Mouse (Mus musculus) T-cell, adult 2 months (primary cell): Measurements from ENCODE around the gene Apeh.

ENCODE experiments used
- DNase-seq: peaks from one replicate; pipeline ENCODE4 v3.0.0; 2022; ENCODE audit warnings: low spot score

Gene Apeh

DNA sequence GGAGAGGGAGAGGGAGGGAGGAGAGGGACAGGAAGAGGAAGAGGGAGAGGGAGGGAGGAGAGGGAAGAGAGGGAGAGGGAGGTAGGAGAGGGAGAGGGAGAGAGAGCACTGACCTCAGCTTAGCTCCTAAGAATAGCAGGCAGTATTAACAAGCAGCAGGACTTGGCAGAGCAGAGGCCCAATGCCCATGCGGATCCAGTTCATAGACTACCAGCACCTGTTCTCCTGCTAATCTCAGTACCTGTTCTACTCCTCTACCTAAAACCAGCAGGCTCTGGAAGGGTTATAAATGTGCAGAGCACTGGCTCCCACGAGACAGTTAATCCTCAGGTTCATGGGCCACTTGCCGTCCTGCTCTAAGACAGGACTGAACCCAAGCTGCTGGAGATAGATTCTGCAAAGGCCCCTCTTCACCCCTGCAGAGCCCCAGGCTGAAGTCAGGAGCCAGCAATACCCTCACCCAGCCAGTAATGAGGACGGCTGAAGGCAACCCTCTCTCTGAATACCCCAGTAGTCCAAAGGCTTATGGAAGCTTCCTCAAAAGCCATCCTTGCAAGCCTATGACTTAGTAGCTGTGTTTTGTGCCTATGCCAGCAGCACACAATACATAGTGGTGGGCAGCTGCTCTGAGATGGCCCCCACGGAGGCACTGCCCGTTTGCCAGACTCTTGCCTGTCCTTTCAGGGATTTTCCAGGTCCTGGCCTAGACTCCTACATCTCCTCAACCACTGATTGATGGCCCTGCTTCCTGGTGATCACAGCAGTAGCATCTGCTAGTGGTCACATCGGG is 21.1 kb downstream of the Apeh start:
- no peak for DNase-seq

DNA sequence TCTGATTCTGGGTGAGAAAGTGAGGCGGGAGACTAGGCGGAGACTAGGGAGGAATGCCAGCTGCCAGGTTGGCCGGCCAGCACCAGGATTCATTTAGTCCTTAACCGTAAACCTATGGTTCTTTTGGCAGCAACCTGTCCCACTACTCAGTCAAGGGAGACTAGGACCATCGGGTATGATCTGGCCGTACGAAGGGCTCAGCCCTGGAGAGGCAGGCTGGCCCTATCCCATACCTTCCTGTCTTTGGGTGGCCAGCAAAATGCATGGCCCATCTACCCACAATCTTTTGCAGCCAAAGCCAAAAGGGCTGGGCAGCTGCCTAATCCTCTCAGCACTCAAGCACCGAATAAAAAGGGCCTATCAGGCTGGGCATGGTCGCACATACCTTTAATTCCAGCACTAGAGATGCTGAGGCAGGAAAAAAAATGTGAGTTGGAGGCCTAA is 21.9 kb downstream of the Apeh start:
- DNase-seq: no peak

DNA sequence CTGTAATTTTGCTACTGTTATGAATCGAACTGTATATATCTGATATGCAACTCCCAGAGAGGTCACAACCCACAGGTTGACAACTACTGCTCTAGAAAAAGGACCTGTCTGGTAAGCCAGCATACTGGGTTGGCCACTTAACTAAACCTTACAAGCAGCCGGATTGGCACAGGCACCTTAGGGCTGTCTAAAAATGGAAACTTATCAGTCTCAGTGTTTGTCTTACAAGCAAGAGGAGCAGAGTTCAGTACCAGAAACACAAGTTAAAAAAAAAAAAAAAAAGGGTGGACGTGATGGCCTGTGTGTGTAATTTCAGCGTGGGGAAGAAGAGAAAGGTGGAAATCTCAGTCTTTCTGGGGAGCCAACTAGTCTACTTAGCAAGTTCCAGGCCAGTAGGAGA is 22.6 kb downstream of the Apeh start:
- DNase-seq: no peak

DNA sequence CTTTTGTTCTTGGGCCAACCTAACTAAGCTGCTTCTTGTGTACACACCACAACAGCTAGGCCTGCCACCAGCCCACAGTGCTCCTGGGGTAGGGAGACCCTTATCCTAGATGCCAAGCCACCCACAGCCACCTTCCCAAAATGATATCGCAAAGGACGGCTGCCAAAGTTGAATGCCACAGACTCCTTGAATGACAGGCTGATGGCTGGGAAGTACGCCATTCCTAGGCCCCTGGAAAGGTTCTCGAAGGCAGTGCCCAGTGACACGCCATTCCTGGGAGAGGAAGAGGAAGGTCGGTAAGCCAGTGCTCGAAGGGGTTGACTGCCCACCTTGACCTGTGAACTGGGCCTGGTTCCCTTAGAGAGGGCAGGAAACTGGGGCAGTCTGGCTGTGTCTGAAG is 24.9 kb downstream of the Apeh start:
- no peak for DNase-seq

DNA sequence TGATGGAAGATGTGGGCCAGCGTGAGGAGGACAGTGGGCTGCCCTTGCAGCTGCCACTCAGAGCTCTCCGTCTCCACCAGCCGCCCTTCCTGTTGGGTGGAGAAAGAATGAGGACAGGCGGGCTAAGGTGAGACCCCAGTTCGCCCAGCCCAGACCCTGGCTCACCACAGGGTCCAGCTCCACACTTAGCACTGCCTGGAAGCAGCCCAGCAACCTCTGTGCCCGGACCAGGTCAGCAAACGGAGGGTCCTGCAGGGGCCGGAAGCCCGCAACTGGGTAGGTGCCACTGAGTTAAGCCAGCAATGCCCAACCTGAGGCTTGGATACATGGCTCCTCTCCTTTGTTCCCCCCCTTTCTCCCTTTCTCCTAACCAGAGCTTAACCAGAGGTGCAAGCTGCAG is 25.4 kb downstream of the Apeh start:
- DNase-seq: no peak

DNA sequence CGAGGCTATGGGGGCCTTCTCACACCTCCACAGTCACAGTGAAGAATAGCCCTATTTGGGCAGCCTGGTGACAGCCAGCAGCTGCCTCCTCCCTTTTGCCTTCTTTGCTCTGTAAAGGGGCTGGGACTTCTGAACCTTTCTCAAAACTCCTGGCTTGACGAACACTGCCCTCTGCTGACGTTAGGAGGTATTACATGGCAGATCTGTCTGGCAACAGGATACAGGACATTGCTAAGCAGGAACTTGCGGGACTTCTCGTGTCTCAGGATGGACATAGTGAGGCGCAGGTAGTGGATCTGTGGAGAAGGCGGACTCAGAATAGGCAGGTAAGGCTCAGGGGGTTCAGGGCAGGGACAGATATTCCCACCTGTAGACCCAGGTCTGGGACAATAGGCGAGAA is 26.5 kb downstream of the Apeh start:
- DNase-seq: peak; percentile 74

DNA sequence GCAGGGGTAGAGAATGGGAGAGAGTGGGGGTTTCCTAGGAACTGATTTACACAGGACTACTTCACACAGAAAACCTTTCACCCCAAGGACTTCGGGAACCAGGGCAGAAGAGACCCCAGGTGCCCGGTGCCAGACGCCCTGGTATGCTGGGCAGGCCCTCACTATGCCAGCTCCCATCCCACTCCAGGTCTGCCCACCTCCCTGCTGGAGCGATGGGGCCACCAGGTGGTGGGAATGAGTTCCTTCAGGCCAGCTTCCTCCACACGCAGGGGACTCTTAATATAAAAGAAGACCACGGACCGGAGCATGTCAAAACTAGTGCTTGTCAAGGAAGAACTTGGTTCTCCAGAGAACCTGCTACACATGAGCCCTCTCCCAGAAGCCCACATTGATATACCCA is 27.2 kb downstream of the Apeh start:
- no peak for DNase-seq

DNA sequence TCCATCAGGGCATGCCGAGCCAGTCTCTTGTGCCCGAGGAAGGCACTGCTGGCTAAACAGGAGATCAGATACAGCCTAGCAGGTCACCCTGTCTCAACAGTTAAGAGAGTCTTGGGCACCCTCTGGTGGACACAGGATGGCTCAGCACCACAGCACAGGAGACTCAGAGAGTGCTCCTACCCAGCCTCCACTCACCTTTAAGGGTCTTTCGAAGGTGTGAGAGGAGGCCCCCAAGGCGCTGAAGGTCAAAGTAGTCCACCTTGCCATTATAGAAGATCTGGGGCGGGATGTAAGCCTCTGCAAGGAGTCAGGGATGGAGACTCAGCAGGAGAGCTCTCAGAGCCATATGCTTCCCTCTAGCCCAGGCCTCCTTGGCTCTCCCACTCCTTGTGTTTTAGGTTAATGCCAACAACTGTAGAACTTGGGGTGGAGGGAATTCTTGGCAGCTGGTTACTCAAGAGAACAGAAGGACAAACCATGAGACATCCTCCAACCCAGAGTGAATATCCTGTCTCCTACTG is 28.9 kb downstream of the Apeh start:
- DNase-seq: peak; percentile 31

DNA sequence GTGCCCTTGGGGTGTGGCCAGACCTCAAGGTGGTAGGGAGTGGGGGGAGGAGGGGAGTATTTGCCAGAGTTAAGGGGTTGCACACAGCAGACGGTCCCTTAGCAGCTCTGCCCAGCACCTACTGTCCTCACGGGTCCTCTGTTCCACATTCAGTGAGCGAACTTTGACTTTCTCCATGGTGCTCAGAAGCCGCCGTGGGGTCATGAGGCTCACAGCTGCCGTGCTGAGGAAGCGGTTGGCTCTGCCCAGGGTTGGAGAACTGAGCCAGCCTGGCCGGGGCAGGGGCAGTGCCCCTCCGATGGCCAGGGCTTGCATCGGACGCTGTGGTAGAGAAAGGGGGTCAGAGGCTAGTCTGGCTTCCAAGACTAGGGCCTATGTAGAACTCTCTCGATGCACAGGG is 31.0 kb downstream of the Apeh start:
- DNase-seq: no peak

DNA sequence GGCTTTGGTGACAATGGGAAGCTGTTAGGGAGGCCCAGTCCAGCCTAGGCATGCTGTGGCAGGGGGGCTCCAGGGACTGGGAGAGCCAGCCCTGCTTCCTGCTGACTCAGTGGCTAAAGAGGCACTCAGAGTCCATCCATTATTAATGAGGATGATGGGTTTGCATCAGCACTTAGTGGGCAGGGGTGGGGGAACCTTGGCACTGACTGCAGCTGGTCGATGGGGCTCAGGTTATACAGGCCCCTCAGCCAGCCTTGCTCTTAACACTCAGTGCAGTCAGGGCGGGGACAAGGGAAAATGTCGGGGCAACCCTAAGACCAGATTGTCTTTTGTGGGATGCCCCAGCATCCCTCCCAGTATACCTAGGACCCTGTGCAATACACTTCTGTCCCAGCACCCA is 32.3 kb downstream of the Apeh start:
- DNase-seq: no peak

DNA sequence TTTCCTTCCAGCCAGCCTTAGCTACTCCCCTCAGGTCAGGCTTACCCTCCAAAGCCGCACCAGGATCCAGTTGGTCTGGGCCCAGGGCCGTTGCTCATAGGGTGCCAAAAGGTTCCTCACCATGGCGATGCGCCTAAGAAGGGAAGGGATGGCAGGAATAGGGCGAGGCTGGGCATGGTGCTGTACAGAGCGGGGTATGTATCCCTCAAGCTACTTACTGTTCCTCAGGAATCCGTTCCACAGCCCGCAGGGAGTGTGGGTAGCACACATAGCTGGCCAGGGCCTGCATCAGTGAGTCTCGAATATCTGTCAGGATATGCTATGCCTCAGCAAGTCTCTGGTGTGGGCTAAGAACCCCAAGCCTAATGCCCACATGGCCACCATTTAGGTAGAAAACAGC is 36.1 kb downstream of the Apeh start:
- no peak for DNase-seq

DNA sequence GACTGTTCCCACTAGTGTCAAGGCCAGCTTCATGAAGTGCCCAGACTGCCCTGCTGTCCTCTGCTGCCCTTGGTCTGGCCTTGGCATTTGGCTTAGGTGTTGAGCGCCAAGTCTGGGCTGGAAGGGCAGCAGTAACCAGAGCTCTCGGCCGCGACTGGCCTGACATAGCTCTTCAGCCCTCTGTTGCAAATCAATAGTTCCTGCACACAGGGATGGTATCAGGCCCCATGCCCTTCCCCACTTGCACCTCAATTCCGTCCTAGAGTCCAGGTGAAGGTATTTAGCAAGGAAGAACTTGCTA is 37.2 kb downstream of the Apeh start:
- no peak for DNase-seq

DNA sequence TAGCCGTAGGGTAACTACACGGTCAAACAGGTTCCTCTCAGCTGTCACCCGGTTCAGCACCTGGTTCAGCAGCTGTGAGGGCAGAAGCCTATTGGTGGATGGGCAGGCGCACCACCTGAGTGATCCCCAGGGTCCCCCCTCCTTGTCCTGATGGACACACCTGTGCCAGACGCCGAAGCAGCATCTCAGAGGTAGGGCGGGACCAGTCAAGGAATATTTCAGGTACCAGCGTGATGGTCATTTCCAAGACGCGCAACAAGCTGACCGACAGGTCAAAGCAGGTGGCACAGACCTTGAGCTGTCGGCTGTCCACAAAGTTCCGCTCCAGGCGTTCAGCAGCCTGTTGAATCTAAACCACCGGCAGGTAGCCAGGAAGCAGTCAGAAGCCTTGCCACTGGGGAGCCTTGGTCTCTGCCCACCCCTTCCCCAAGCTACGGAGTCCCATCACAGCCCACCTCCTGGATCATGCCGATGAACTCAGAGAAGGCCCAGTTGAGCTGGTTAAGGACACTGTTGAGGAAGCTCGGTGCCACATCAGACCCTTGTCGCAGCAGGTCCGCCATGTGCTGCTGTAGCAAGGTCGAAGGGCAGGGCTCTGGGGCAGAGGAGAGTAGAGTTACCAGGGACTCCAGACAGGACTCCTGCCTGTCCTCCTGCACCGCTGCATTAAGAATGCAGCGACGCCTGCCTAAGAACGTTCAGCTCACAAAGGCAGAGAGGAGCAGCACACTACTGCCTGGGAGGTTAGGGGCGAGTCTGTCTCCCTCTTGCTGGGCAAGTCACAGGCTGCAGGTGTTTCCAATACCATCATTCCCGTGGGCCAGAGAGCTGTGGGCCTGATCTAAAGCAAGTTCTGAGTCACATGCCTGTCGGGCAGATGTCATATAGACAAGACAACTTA is 37.8 kb downstream of the Apeh start:
- no peak for DNase-seq

DNA sequence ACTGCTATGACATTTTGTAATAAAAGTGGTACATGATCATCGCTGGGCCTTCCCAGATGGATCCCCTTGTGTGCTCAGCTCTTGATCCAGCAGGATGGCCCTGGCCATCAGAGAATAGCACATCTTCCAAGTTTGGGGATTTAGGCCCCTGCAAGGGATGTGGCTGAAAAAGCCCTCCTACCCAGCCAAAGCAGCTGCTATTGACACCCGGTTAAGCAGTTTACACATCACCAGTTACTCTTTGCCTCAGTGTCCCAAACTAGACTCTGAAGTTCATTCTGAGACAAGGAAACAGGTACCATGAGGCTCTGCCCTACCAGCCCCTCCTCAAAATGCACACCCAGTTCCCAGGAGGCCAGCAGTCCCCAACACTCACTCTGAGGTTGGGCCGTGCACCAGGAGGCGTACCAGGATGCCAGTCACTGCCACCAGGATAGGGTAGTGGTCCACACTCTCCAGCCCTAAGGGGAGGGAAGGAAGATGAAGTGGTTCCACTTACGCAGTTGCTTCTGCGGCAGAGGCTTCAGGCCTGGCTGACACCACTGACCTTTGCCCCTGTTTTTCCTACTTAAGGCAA is 38.7 kb downstream of the Apeh start:
- no peak for DNase-seq

DNA sequence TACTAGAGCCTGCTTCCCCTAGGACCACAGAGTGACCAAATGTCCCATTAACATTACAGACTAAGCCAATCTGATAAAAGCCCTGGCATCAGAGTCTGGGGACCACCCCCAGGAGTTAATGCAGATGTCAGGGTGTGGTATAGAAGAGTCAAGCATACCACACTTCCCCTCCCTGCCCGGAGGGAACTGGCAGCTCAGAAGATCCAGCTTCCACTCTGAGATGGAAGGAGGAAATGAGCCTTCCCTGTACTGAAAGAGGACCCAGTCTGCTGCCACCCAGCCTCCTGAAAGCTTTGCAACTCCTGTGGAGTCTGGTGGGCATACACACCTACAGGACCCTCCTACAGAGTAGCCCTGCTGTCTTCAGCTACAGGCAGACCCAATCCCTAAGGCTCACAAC is 39.3 kb downstream of the Apeh start:
- no peak for DNase-seq

DNA sequence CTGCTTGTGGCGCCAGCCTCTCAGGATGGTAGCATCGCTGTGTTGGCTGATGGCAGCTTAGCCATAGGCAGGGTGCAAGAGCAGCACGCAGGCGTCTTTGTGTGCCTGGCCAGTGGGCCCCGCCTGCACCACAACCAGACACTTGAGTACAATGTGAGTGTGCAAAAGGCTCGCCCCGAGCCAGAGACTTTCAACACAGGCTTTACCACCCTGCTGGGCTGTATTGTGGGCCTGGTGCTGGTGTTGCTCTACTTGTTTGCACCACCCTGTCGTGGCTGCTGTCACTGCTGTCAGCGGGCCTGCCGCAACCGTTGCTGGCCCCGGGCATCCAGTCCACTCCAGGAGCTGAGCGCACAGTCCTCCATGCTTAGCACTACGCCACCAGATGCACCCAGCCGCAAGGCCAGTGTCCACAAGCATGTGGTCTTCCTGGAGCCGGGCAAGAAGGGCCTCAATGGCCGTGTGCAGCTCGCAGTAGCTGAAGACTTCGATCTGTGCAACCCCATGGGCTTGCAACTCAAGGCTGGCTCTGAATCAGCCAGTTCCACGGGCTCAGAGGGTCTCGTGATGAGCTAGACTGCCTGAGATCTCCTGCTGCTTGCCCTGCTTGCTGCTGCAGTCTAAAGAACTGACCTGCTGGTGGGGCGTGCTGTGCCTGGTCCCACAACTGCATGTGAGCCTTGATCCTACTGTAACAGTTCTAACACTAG is 39.9 kb downstream of the Apeh start:
- no peak for DNase-seq

DNA sequence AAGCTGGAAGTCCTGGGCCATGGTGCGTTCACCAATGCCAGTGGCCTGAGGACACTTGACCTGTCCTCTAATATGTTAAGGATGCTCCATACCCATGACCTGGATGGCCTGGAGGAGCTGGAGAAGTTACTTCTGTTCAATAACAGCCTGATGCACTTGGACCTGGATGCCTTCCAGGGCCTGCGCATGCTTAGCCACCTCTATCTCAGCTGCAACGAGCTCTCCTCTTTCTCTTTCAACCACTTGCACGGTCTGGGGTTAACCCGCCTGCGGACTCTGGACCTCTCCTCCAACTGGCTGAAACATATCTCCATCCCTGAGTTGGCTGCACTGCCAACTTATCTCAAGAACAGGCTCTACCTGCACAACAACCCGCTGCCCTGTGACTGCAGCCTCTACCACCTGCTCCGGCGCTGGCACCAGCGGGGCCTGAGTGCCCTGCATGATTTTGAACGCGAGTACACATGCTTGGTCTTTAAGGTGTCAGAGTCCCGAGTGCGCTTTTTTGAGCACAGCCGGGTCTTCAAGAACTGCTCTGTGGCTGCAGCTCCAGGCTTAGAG is 40.7 kb downstream of the Apeh start:
- no peak for DNase-seq

DNA sequence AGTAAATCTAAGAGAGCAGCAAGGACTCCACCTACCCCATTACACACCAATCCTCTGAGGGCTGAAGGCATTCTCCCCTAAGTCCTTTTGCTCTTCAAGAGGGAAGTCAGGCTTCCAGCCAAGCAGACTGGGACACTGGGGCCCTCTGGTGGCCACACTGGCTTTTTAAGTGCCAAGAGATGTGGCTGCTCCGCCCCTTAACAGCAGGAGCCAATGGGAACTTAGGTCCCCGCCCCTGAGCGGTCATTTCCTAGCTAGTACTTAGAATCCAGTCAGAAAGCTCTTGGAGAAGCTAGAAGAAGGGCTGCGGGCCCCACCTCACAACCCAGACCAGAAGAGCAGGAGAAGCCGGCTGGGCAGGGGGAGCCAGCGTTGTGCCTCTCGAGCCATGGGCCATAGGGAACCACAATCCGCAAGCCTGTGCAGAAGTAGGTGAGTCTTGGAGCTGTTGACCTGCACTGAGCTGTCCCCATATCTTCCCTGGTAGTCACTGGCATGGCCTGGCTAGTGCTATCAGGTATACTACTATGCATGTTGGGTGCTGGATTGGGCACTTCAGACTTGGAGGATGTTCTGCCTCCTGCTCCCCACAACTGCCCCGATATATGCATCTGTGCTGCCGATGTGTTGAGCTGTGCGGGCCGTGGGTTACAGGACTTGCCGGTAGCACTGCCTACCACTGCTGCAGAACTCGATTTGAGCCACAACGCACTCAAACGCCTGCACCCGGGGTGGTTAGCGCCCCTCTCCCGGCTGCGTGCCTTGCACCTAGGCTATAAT is 41.3 kb downstream of the Apeh start, which contains the start of gene Amigo3:
Gene Amigo3 (plus strand): TSS at position 275 of the 780 bp plus-strand sequence.
- peak; percentile 95 for DNase-seq

DNA sequence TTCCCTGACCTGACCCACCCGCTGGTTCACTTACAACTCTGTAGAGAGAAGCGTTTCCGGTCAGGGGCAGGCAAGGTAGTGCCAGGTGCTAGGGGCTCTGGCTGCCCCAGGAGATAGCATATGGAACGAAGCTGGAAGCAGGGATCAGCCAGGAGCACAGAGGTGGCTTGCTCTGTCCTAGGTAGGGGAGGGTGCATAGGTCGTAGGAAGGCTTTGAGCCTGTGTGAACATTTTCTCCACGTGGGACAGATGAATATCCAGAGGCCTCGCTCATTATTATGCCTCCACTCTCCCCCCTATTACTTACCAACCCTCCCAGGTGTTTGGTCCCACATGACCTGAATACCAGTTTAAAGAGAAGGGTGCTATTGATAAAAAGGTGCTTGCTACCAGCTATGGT is 42.0 kb downstream of the Apeh start:
- DNase-seq: no peak

DNA sequence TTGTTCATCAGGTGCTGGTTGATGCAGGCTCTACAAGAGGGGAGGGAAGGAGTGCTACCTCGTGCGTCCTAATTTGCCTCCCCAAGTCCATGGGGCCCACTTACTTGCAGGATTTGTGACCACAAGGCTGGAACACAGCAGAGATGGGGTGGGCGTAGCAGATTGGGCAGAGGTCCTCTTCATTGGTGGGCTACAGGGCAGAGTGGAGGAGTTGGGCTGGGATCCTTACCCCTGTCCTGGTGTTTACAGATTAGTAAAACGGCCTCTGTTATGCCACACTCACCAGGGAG is 42.5 kb downstream of the Apeh start:
- DNase-seq: no peak

DNA sequence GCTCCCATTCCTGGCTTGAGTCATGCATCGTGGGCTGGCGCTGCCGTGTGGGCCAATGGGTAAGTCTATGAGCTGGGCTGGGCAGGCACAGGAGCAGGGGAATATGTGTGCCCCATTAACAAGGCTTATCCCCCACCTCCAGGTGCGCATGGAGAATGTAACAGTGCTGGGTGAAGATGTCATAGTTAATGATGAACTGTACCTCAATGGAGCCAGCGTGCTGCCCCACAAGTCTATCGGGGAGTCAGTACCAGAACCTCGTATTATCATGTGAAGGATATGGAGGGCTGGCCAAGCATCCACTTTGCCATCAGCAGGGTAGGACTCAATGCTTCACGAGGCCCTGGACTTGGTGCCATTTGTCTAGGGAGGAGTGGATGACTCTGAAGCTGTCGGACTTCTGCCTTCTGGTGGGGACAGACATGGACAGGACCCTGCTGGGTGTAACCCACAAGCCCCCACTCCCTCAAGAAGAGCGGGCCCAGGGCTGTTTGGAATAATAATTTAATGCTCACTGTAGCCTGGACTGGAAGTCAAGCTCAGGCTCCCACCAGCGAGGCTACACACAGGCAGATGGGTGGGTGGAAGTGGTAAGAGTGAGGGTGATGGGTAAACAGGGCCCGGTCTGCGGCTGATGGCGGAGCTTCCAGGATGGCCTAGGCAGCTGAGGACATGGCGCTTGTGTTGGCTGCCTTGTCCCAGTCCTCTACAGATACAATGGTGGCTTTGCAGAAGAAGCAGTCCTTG is 43.0 kb downstream of the Apeh start:
- no peak for DNase-seq
